Mouse (Mus musculus) mouse trophoblast stem cell (cell line): Measurements from ENCODE around the gene Sacm1l.

Experiments used
- in situ Hi-C, 2 experiments: fragments of 300-500 bp; cut with MseI, MboI; formaldehyde crosslinking; loops; 2 replicates in 1 of 2; 3 replicates in 1 of 2; pipeline ENCODE4 v1.15.1; 2025

Sacm1l gene

GRCm38 (mm10) chr9:123577360-123578192, 48.0 kb downstream of the Sacm1l start:
- in situ Hi-C loops, result no loop called here

- in situ Hi-C loops, result no loop called here
Measured at GRCm38 (mm10) chr9:123589240-123589910, 59.8 kb downstream of the Sacm1l start.

GRCm38 (mm10) chr9:123595194-123595593, 65.6 kb downstream of the Sacm1l start:
- in situ Hi-C loops, result no loop called here

GRCm38 (mm10) chr9:123596910-123597309, 67.4 kb downstream of the Sacm1l start:
- in situ Hi-C loops, result no loop called here

GRCm38 (mm10) chr9:123597376-123597775, 67.8 kb downstream of the Sacm1l start:
- in situ Hi-C loops, result no loop called here

GRCm38 (mm10) chr9:123601529-123601928, 72.0 kb downstream of the Sacm1l start:
- in situ Hi-C loops, result no loop called here

- in situ Hi-C loops, result no loop called here
Measured at GRCm38 (mm10) chr9:123620311-123621098, 90.9 kb downstream of the Sacm1l start.

- in situ Hi-C loops, result no loop called here
Measured at GRCm38 (mm10) chr9:123624741-123625140, 95.2 kb downstream of the Sacm1l start.

- in situ Hi-C loops, result no loop called here
Measured at GRCm38 (mm10) chr9:123625821-123626220, 96.3 kb downstream of the Sacm1l start.

GRCm38 (mm10) chr9:123631666-123632065, 102.1 kb downstream of the Sacm1l start:
- in situ Hi-C loops, result no loop called here

- in situ Hi-C loops, result no loop called here
Measured at GRCm38 (mm10) chr9:123632281-123632680, 102.7 kb downstream of the Sacm1l start, which contains the start of gene Slc6a20b. Gene Slc6a20b, minus strand, starts transcription at chr9:123632565.

GRCm38 (mm10) chr9:123632993-123633392, 103.4 kb downstream of the Sacm1l start:
- in situ Hi-C loops, result no loop called here

GRCm38 (mm10) chr9:123636771-123637170, 107.2 kb downstream of the Sacm1l start:
- in situ Hi-C loops, result no loop called here

- in situ Hi-C loops, result no loop called here
Measured at GRCm38 (mm10) chr9:123638231-123638630, 108.7 kb downstream of the Sacm1l start.

GRCm38 (mm10) chr9:123638668-123639089, 109.1 kb downstream of the Sacm1l start:
- in situ Hi-C loops, result no loop called here

GRCm38 (mm10) chr9:123640106-123640505, 110.5 kb downstream of the Sacm1l start:
- in situ Hi-C loops, result no loop called here
